Mouse (Mus musculus): ENCODE data around the gene Rhox2a. TPM values are rescaled to one million over a fixed set of nuclear protein-coding genes. Genes with fewer than 3 reads are reported as not detected.
"Not testable (repeated sequence)": the region's sequence is repeated elsewhere in the genome, so short reads cannot be mapped to it uniquely, and the experiment has no call there.

Rhox2a gene
- 0.38 TPM in 1 of 2 replicates, not detected in the other for polyA plus RNA-seq (2016; fragmentation: Nextera tagmentation; extraction: Ambion mirVana)

GRCm38 (mm10) chrX:37244676-37245075 lies at the start of gene Rhox2a:
TSS of gene Rhox2a (plus strand) at chrX:37244976.
- not testable (repeated sequence) for H3K9me3 ChIP-seq; H3K4me1 ChIP-seq; H3K27me3 ChIP-seq; H3K4me2 ChIP-seq (replicated peaks); H3K36me3 ChIP-seq; H3K27ac ChIP-seq; H3K4me3 ChIP-seq; H3K9ac ChIP-seq; ATAC-seq (ENCODE audit: insufficient number of reproducible peaks, insufficient read depth, low FRiP score, low TSS enrichment)
- 100% methylated on average over 2 of the region's 9 CpGs for WGBS

- Histone ChIP-seq H3K4me1 (no peaks in the 10 kb centered on the region), H3K4me3 (no peak overlapping the region), H3K9ac (no peak overlapping the region), H3K27me3 (no peaks in the 10 kb centered on the region), H3K9me3 (no peaks in the 10 kb centered on the region), H3K36me3 (no peaks in the 10 kb centered on the region), H3K27ac (no peak overlapping the region), H3K4me2 (replicated peaks) (no peak overlapping the region)
- 53% methylated on average over 8 of the region's 8 CpGs for whole genome bisulfite sequencing
- ATAC-seq (ENCODE audit: insufficient number of reproducible peaks, insufficient read depth, low FRiP score, low TSS enrichment), result no peak
Measured at GRCm38 (mm10) chrX:37198676-37199075, 46.1 kb upstream of the Rhox2a start.

- no peak within 1 kb of the TSS for H3K27ac ChIP-seq
- no peak within 1 kb of the TSS for H3K4me2 ChIP-seq (replicated peaks)
- no peaks in the 10 kb centered on the region for H3K36me3 ChIP-seq
- no peak within 1 kb of the TSS for H3K4me3 ChIP-seq
- WGBS, result 88% methylated on average over 10 of the region's 10 CpGs
- no peak for ATAC-seq (ENCODE audit: insufficient number of reproducible peaks, insufficient read depth, low FRiP score, low TSS enrichment)
- H3K9me3 ChIP-seq, result no peaks in the 10 kb centered on the region
- no peaks in the 10 kb centered on the region for H3K27me3 ChIP-seq
- no peaks in the 10 kb centered on the region for H3K4me1 ChIP-seq
- H3K9ac ChIP-seq, result no peak within 1 kb of the TSS
Measured at GRCm38 (mm10) chrX:37210941-37211340, 33.8 kb upstream of the Rhox2a start, which contains the start of gene Gm9. TSS of gene Gm9 (minus strand) at chrX:37211041.

- H3K9me3 ChIP-seq; H3K4me3 ChIP-seq; H3K27me3 ChIP-seq; ATAC-seq (ENCODE audit: insufficient number of reproducible peaks, insufficient read depth, low FRiP score, low TSS enrichment); H3K4me2 ChIP-seq (replicated peaks); H3K4me1 ChIP-seq; H3K9ac ChIP-seq; H3K27ac ChIP-seq; H3K36me3 ChIP-seq: not testable (repeated sequence)
- WGBS, result 67% methylated on average over 1 of the region's 1 CpGs
Measured at GRCm38 (mm10) chrX:37222158-37222557, 22.6 kb upstream of the Rhox2a start, which contains the start of gene Rhox1. TSS of gene Rhox1 (minus strand) at chrX:37222258.

GRCm38 (mm10) chrX:37249619-37250018 lies 4.8 kb downstream of the Rhox2a start, which contains the start of gene Rhox3a:
TSS of gene Rhox3a (plus strand) at chrX:37249919.
- not testable (repeated sequence) for H3K4me1 ChIP-seq; H3K27me3 ChIP-seq; H3K9me3 ChIP-seq; H3K4me2 ChIP-seq (replicated peaks); H3K27ac ChIP-seq; H3K9ac ChIP-seq; ATAC-seq (ENCODE audit: insufficient number of reproducible peaks, insufficient read depth, low FRiP score, low TSS enrichment); H3K36me3 ChIP-seq; H3K4me3 ChIP-seq
- 80% methylated on average over 1 of the region's 3 CpGs for WGBS

GRCm38 (mm10) chrX:37265038-37265437 lies 20.3 kb downstream of the Rhox2a start, which contains the start of gene Rhox4a:
TSS of gene Rhox4a (plus strand) at chrX:37265338.
- not testable (repeated sequence) for H3K4me2 ChIP-seq (replicated peaks); H3K4me3 ChIP-seq; H3K9me3 ChIP-seq; H3K27ac ChIP-seq; H3K9ac ChIP-seq; ATAC-seq (ENCODE audit: insufficient number of reproducible peaks, insufficient read depth, low FRiP score, low TSS enrichment); H3K4me1 ChIP-seq; H3K27me3 ChIP-seq; H3K36me3 ChIP-seq
- WGBS, result 97% methylated on average over 11 of the region's 19 CpGs

Other genes with a start within 250 kb of the Rhox2a start
- gene Sowahd, start 196.1 kb upstream of the Rhox2a start, polyA plus RNA-seq (2016; fragmentation: Nextera tagmentation; extraction: Ambion mirVana), result not detected in 2 replicates
- 511 and 529 TPM in 2 replicates for gene Rpl39, start 159.6 kb upstream of the Rhox2a start, polyA plus RNA-seq (2016; fragmentation: Nextera tagmentation; extraction: Ambion mirVana)
- gene Upf3b, start 134.7 kb upstream of the Rhox2a start, polyA plus RNA-seq (2016; fragmentation: Nextera tagmentation; extraction: Ambion mirVana), result 19.4 and 22.2 TPM in 2 replicates
- 16.1 and 17.1 TPM in 2 replicates for gene Nkap, start 118.2 kb upstream of the Rhox2a start, polyA plus RNA-seq (2016; fragmentation: Nextera tagmentation; extraction: Ambion mirVana)
- 0.09 TPM in 1 of 2 replicates, not detected in the other for gene Akap14, start 76.1 kb upstream of the Rhox2a start, polyA plus RNA-seq (2016; fragmentation: Nextera tagmentation; extraction: Ambion mirVana)
- gene Ndufa1, start 53.8 kb upstream of the Rhox2a start, polyA plus RNA-seq (2016; fragmentation: Nextera tagmentation; extraction: Ambion mirVana), result 390 and 436 TPM in 2 replicates
- 14.6 and 15.1 TPM in 2 replicates for gene Rnf113a1, start 53.7 kb upstream of the Rhox2a start, polyA plus RNA-seq (2016; fragmentation: Nextera tagmentation; extraction: Ambion mirVana)
- gene Gm9, start 33.9 kb upstream of the Rhox2a start, polyA plus RNA-seq (2016; fragmentation: Nextera tagmentation; extraction: Ambion mirVana), result not detected in 2 replicates
- gene Rhox1, start 22.7 kb upstream of the Rhox2a start, polyA plus RNA-seq (2016; fragmentation: Nextera tagmentation; extraction: Ambion mirVana), result not detected in 2 replicates
- gene Rhox3a, start 4.9 kb downstream of the Rhox2a start, polyA plus RNA-seq (2016; fragmentation: Nextera tagmentation; extraction: Ambion mirVana), result not detected in 2 replicates
- not detected in 2 replicates for gene Rhox4a, start 20.4 kb downstream of the Rhox2a start, polyA plus RNA-seq (2016; fragmentation: Nextera tagmentation; extraction: Ambion mirVana)
- not detected in 2 replicates for gene Rhox3a2, start 135.1 kb downstream of the Rhox2a start, polyA plus RNA-seq (2016; fragmentation: Nextera tagmentation; extraction: Ambion mirVana)
- gene Rhox4a2, start 145.9 kb downstream of the Rhox2a start, polyA plus RNA-seq (2016; fragmentation: Nextera tagmentation; extraction: Ambion mirVana), result 1.5 and 2.3 TPM in 2 replicates
- not detected in 2 replicates for gene Rhox2b, start 167.1 kb downstream of the Rhox2a start, polyA plus RNA-seq (2016; fragmentation: Nextera tagmentation; extraction: Ambion mirVana)
- 0.34 and 1.0 TPM in 2 replicates for gene Rhox4b, start 187.5 kb downstream of the Rhox2a start, polyA plus RNA-seq (2016; fragmentation: Nextera tagmentation; extraction: Ambion mirVana)
- 0.88 and 1.0 TPM in 2 replicates for gene Rhox2c, start 208.7 kb downstream of the Rhox2a start, polyA plus RNA-seq (2016; fragmentation: Nextera tagmentation; extraction: Ambion mirVana)
- not detected in 2 replicates for gene Rhox3c, start 213.6 kb downstream of the Rhox2a start, polyA plus RNA-seq (2016; fragmentation: Nextera tagmentation; extraction: Ambion mirVana)
- gene Rhox4c, start 235.4 kb downstream of the Rhox2a start, polyA plus RNA-seq (2016; fragmentation: Nextera tagmentation; extraction: Ambion mirVana), result not detected in 2 replicates
- gene Rhox2d, start 248.5 kb downstream of the Rhox2a start, polyA plus RNA-seq (2016; fragmentation: Nextera tagmentation; extraction: Ambion mirVana), result not detected in 2 replicates